ENCODE assay signal across 12 mouse cellular contexts in the genomic region with DNA sequence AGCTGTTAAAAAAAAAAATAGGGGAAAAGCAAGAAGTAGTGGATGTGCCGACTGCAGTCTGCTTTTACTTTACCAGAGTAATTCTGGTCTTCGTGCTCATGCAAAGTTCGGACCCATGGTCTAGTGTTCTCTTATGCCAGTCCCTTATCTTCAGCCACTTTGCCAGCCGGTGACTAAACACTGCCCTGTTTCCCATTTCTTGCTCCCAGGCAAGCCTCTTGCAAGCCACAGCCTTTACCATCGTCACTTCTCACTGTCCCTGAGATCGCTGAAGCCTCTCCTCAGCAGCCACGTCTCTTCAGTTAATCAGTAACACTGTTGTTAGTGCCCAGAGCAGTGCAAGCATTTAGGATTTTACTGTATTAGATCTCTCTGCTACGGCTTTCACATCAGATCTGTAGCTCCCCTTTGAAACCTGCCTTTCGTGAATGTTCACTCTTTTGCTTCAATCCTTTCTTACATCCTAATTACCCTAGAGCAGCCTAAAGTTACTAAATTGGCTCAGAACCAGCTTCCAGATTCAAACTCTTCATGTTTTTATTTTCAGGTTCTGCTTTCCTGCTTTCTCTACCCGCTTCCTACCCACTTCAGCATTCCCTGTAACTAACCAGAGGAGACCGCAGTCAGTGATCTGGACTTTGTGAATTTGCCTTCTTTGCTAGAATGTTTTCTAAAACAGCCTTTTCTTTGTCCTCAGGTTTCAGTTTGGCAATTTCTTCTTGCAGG.
DNase-seq lines count a peak whose midpoint lies in the region; ATAC-seq and TF ChIP-seq lines count a peak whose summit lies in the region.
"Had no signal": no experiment of that assay in that cellular context is flagged by ENCODE, and none has a peak within 500 bp of the region (broad histone marks: within the 10 kb centered on the region; RNA-seq: fewer than 3 reads in every experiment).

No protein-coding gene starts in this region.

- no peaks in the 10 kb centered on the region for H3K36me3 ChIP-seq in embryonic facial prominence, embryonic 11.5 days (replicated peaks; ENCODE audit: control insufficient read depth, insufficient read depth, low read depth, low read length)
- H3K36me3 ChIP-seq in intestine, postnatal 0 days (ENCODE audit: control insufficient read depth, insufficient read depth), result no peaks in the 10 kb centered on the region
- no peaks in the 10 kb centered on the region for H3K36me3 ChIP-seq in liver, embryonic 15.5 days (replicated peaks)

- TF ChIP-seq CTCF in layer of hippocampus, adult 2 months (conservative IDR thresholded peaks at IDR 0.05), result no peak
- TF ChIP-seq CTCF in intestine, postnatal 0 days (IDR thresholded peaks at IDR 0.05; ENCODE audit: low read depth), result no peak

- WGBS in embryonic facial prominence, embryonic 11.5 days, result 56% methylated on average over 11 of the region's 11 CpGs
- WGBS in intestine, postnatal 0 days, result 46% methylated on average over 11 of the region's 11 CpGs
- WGBS in liver, embryonic 15.5 days (ENCODE audit: insufficient replicate concordance), result 44% methylated on average over 11 of the region's 11 CpGs

- H3K4me1 ChIP-seq in embryonic facial prominence, embryonic 11.5 days (ENCODE audit: control insufficient read depth, insufficient read depth, low read length), result no peaks in the 10 kb centered on the region
- H3K4me1 ChIP-seq in intestine, postnatal 0 days (replicated peaks; ENCODE audit: control insufficient read depth, insufficient read depth, low read length), result no peaks in the 10 kb centered on the region
- no peaks in the 10 kb centered on the region for H3K4me1 ChIP-seq in liver, embryonic 15.5 days (replicated peaks)

- H3K4me2 ChIP-seq in embryonic facial prominence, embryonic 11.5 days (ENCODE audit: low read depth, low read length), result no peak overlapping the region
- peak overlapping the region; percentile 53 for H3K4me2 ChIP-seq in intestine, postnatal 0 days (replicated peaks; ENCODE audit: low read depth)
- peak overlapping the region; percentile 35 for H3K4me2 ChIP-seq in liver, embryonic 15.5 days

- ATAC-seq in embryonic facial prominence, embryonic 11.5 days (replicated peaks; ENCODE audit: insufficient number of reproducible peaks, low FRiP score, low TSS enrichment, low read depth), result no peak
- ATAC-seq in intestine, postnatal 0 days, result no peak
- ATAC-seq in liver, embryonic 15.5 days (ENCODE audit: insufficient read depth), result no peak
- ATAC-seq: inflammation-experienced regulatory T-cells, adult 6 months had no signal

- H3K9me3 ChIP-seq in embryonic facial prominence, embryonic 11.5 days (replicated peaks; ENCODE audit: control insufficient read depth, low read length), result no peaks in the 10 kb centered on the region
- H3K9me3 ChIP-seq in intestine, postnatal 0 days (ENCODE audit: control insufficient read depth), result no peaks in the 10 kb centered on the region
- no peaks in the 10 kb centered on the region for H3K9me3 ChIP-seq in liver, embryonic 15.5 days (replicated peaks)

- peak overlapping the region; percentile 59 for H3K27ac ChIP-seq in layer of hippocampus, adult 2 months
- no peak overlapping the region for H3K27ac ChIP-seq in embryonic facial prominence, embryonic 11.5 days (replicated peaks; ENCODE audit: low read depth, low read length)
- no peak overlapping the region for H3K27ac ChIP-seq in intestine, postnatal 0 days (ENCODE audit: low read depth, low read length)
- H3K27ac ChIP-seq in liver, embryonic 15.5 days (replicated peaks), result no peak overlapping the region

- H3K9ac ChIP-seq in embryonic facial prominence, embryonic 11.5 days (replicated peaks; ENCODE audit: low read length), result no peak overlapping the region; the same call in 1 of the 2 replicates
- H3K9ac ChIP-seq in intestine, postnatal 0 days (ENCODE audit: low read depth, low read length), result no peak overlapping the region
- H3K9ac ChIP-seq in liver, embryonic 15.5 days, result no peak overlapping the region

- no peak for DNase-seq in layer of hippocampus, adult 2 months (ENCODE audit: low spot score in 2 of 2)
- DNase-seq in layer of hippocampus, adult 11-12 months (ENCODE audit: low spot score), result no peak
- peak; percentile 2 for DNase-seq in embryonic facial prominence, embryonic 11.5 days (ENCODE audit: low spot score)
- DNase-seq in spleen, postnatal 10 days (ENCODE audit: low spot score in 2 of 2), result no peak
- no peak for DNase-seq in adrenal gland, adult 8-10 months
- DNase-seq: cerebellum, adult 8-10 months; heart, adult 18-20 months; lung, postnatal 4 days; thymus, postnatal 36 days had no signal

- H3K4me3 ChIP-seq in layer of hippocampus, adult 2 months, result no peak overlapping the region
- no peak overlapping the region for H3K4me3 ChIP-seq in embryonic facial prominence, embryonic 11.5 days (ENCODE audit: low read depth, low read length)
- no peak overlapping the region for H3K4me3 ChIP-seq in intestine, postnatal 0 days (ENCODE audit: low read depth, low read length)
- H3K4me3 ChIP-seq in liver, embryonic 15.5 days (replicated peaks), result no peak overlapping the region

- H3K27me3 ChIP-seq in embryonic facial prominence, embryonic 11.5 days (ENCODE audit: control insufficient read depth, insufficient read depth, low read length), result no peaks in the 10 kb centered on the region
- H3K27me3 ChIP-seq in intestine, postnatal 0 days (replicated peaks; ENCODE audit: control insufficient read depth, insufficient read depth, low read length), result no peaks in the 10 kb centered on the region
- no peaks in the 10 kb centered on the region for H3K27me3 ChIP-seq in liver, embryonic 15.5 days
